In the genomic region with DNA sequence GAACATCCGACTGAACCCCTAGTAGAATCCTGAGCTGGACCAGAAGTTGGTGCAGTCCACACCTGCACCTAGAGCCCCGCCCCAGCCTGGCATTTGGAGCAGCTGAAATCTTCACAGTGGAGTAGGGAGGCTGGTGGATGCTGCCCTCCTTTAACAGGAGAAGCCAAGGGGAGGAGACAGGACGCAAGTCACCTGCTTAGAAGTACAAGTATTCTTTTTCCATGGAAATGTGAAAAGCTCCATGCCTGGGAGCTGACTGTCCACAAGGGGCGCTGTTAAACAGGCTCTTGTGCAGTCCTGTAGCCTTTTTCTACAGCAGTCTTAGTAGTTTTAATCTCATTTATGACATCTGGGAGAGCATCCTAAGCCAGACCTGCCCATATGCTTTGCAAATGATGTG, we compare ENCODE assay signal across 23 mouse cellular contexts. TPM values are rescaled to one million over a fixed set of nuclear protein-coding genes. Genes with fewer than 3 reads are reported as not detected.
DNase-seq lines count a peak whose midpoint lies in the region; ATAC-seq and TF ChIP-seq lines count a peak whose summit lies in the region.
"Had no signal": no experiment of that assay in that cellular context is flagged by ENCODE, and none has a peak within 500 bp of the region (broad histone marks: within the 10 kb centered on the region; RNA-seq: fewer than 3 reads in every experiment).

No protein-coding gene starts in this region.

- H3K36me3 ChIP-seq in forebrain, postnatal 0 days (ENCODE audit: insufficient read depth) = no peaks in the 10 kb centered on the region
- H3K36me3 ChIP-seq in forebrain, embryonic 11.5 days (ENCODE audit: control insufficient read depth, insufficient read depth, low read length) = no peaks in the 10 kb centered on the region
- 0 out of 2 replicates have a peak, but pooled peaks cover 3% of the 10 kb centered on the region for H3K36me3 ChIP-seq in kidney, postnatal 0 days (ENCODE audit: insufficient read depth, low read length)
- H3K36me3 ChIP-seq in kidney, embryonic 16.5 days (ENCODE audit: insufficient read depth, low read length) = 0 out of 2 replicates have a peak, but pooled peaks cover 3% of the 10 kb centered on the region
- no peaks in the 10 kb centered on the region for H3K36me3 ChIP-seq in midbrain, postnatal 0 days (ENCODE audit: insufficient read depth, low read length)
- no peaks in the 10 kb centered on the region for H3K36me3 ChIP-seq in midbrain, embryonic 15.5 days (replicated peaks)
- no peaks in the 10 kb centered on the region; the same call in 1 of the 2 replicates for H3K36me3 ChIP-seq in small intestine, adult 2 months (ENCODE audit: control insufficient read depth, insufficient read depth, low read length)
- H3K36me3 ChIP-seq: hindbrain, embryonic 15.5 days had no signal

- peak; percentile 34; the same call in 1 of the 2 replicates for TF ChIP-seq CTCF in forebrain, postnatal 0 days (IDR thresholded peaks at IDR 0.05; ENCODE audit: low read depth)
- TF ChIP-seq CTCF in kidney, postnatal 0 days (IDR thresholded peaks at IDR 0.05; ENCODE audit: low read depth) = peak; percentile 45
- peak; percentile 44 for TF ChIP-seq CTCF in midbrain, postnatal 0 days (IDR thresholded peaks at IDR 0.05)
- peak; percentile 18; the same call in 1 of the 2 replicates for TF ChIP-seq CTCF in small intestine, adult 2 months (IDR thresholded peaks at IDR 0.05; ENCODE audit: extremely low read depth, insufficient read length, insufficient replicate concordance, low read depth, low read length)

- ATAC-seq in forebrain, postnatal 0 days = no peak
- ATAC-seq in forebrain, embryonic 11.5 days (replicated peaks; ENCODE audit: low FRiP score) = no peak
- no peak for ATAC-seq in kidney, postnatal 0 days (replicated peaks; ENCODE audit: low FRiP score, low read depth)
- ATAC-seq in kidney, embryonic 16.5 days (ENCODE audit: low FRiP score, low TSS enrichment) = no peak
- ATAC-seq in midbrain, postnatal 0 days (ENCODE audit: low FRiP score) = no peak
- ATAC-seq in midbrain, embryonic 15.5 days (replicated peaks) = no peak
- ATAC-seq: forebrain, embryonic 13.5 days had no signal

- no peak for TF ChIP-seq POLR2A in small intestine, adult 2 months (IDR thresholded peaks at IDR 0.05; ENCODE audit: low read depth, low read length)

- H3K9me3 ChIP-seq in forebrain, postnatal 0 days (ENCODE audit: low read length) = no peaks in the 10 kb centered on the region
- H3K9me3 ChIP-seq in forebrain, embryonic 11.5 days (ENCODE audit: control insufficient read depth, low read length) = no peaks in the 10 kb centered on the region
- no peaks in the 10 kb centered on the region for H3K9me3 ChIP-seq in kidney, postnatal 0 days (replicated peaks; ENCODE audit: low read length)
- H3K9me3 ChIP-seq in kidney, embryonic 16.5 days (ENCODE audit: low read length) = no peaks in the 10 kb centered on the region
- H3K9me3 ChIP-seq in midbrain, postnatal 0 days (ENCODE audit: low read length) = no peaks in the 10 kb centered on the region
- no peaks in the 10 kb centered on the region for H3K9me3 ChIP-seq in midbrain, embryonic 15.5 days
- H3K9me3 ChIP-seq: hindbrain, embryonic 15.5 days; liver, embryonic 13.5 days had no signal

- no peak overlapping the region for H3K27ac ChIP-seq in forebrain, postnatal 0 days (ENCODE audit: low read depth, low read length)
- H3K27ac ChIP-seq in forebrain, embryonic 11.5 days (ENCODE audit: low read depth, low read length) = no peak overlapping the region
- H3K27ac ChIP-seq in kidney, postnatal 0 days = no peak overlapping the region
- H3K27ac ChIP-seq in kidney, embryonic 16.5 days (ENCODE audit: low read length) = no peak overlapping the region
- no peak overlapping the region for H3K27ac ChIP-seq in midbrain, postnatal 0 days (ENCODE audit: low read depth, low read length)
- no peak overlapping the region for H3K27ac ChIP-seq in midbrain, embryonic 15.5 days
- no peak overlapping the region for H3K27ac ChIP-seq in small intestine, adult 2 months (ENCODE audit: insufficient read depth, low read depth, low read length)
- H3K27ac ChIP-seq: forebrain, embryonic 13.5 days; heart, embryonic 13.5 days; hindbrain, embryonic 15.5 days; liver, embryonic 13.5 days had no signal

- no peak overlapping the region for H3K4me3 ChIP-seq in forebrain, postnatal 0 days (ENCODE audit: low read depth, low read length)
- H3K4me3 ChIP-seq in forebrain, embryonic 11.5 days (ENCODE audit: low read depth, low read length) = no peak overlapping the region
- H3K4me3 ChIP-seq in kidney, postnatal 0 days (replicated peaks; ENCODE audit: low read depth, low read length) = no peak overlapping the region
- H3K4me3 ChIP-seq in kidney, embryonic 16.5 days (ENCODE audit: low read length) = no peak overlapping the region
- no peak overlapping the region for H3K4me3 ChIP-seq in midbrain, postnatal 0 days (ENCODE audit: low read depth, low read length)
- H3K4me3 ChIP-seq in midbrain, embryonic 15.5 days = no peak overlapping the region
- no peak overlapping the region for H3K4me3 ChIP-seq in small intestine, adult 2 months (ENCODE audit: low read depth, low read length)
- H3K4me3 ChIP-seq: forebrain, embryonic 13.5 days; heart, embryonic 13.5 days; hindbrain, embryonic 15.5 days; liver, embryonic 13.5 days had no signal

- DNase-seq in forebrain, postnatal 0 days = no peak
- no peak for DNase-seq in forebrain, embryonic 11.5 days (ENCODE audit: low spot score)
- DNase-seq in kidney, postnatal 0 days (ENCODE audit: low spot score) = no peak
- no peak for DNase-seq in midbrain, postnatal 0 days (ENCODE audit: low spot score)
- DNase-seq in layer of hippocampus, postnatal 10 days (ENCODE audit: low spot score in 2 of 2) = no peak
- DNase-seq: cerebellum, adult 9-10 months; heart, postnatal 36 days; kidney, postnatal 4 days; layer of hippocampus, postnatal 36 days; liver, embryonic 13.5 days; lung, postnatal 36 days; right cerebral cortex, postnatal 4 days; thymus, adult 2 months had no signal

- H3K4me2 ChIP-seq in forebrain, postnatal 0 days (ENCODE audit: low read depth) = no peak overlapping the region
- no peak overlapping the region for H3K4me2 ChIP-seq in forebrain, embryonic 11.5 days (ENCODE audit: low read depth, low read length, severe bottlenecking)
- H3K4me2 ChIP-seq in kidney, postnatal 0 days (ENCODE audit: low read length) = no peak overlapping the region
- H3K4me2 ChIP-seq in kidney, embryonic 16.5 days (replicated peaks; ENCODE audit: low read depth, low read length) = no peak overlapping the region
- no peak overlapping the region for H3K4me2 ChIP-seq in midbrain, postnatal 0 days (ENCODE audit: low read depth, low read length, poor library complexity, severe bottlenecking)
- H3K4me2 ChIP-seq in midbrain, embryonic 15.5 days = no peak overlapping the region
- H3K4me2 ChIP-seq: forebrain, embryonic 13.5 days; heart, embryonic 13.5 days; hindbrain, embryonic 15.5 days; liver, embryonic 13.5 days had no signal

- H3K4me1 ChIP-seq in forebrain, postnatal 0 days (ENCODE audit: insufficient read depth) = no peaks in the 10 kb centered on the region
- H3K4me1 ChIP-seq in forebrain, embryonic 11.5 days (replicated peaks; ENCODE audit: control insufficient read depth, insufficient read depth, low read length) = peaks cover 4% of the 10 kb centered on the region; the same call in 1 of the 2 replicates
- H3K4me1 ChIP-seq in kidney, postnatal 0 days (replicated peaks; ENCODE audit: insufficient read depth, low read length) = peaks cover 26% of the 10 kb centered on the region
- H3K4me1 ChIP-seq in kidney, embryonic 16.5 days (ENCODE audit: insufficient read depth, low read length) = peaks cover 38% of the 10 kb centered on the region
- no peaks in the 10 kb centered on the region for H3K4me1 ChIP-seq in midbrain, postnatal 0 days (ENCODE audit: insufficient read depth, low read length)
- H3K4me1 ChIP-seq in midbrain, embryonic 15.5 days = no peaks in the 10 kb centered on the region
- H3K4me1 ChIP-seq in small intestine, adult 2 months (ENCODE audit: control insufficient read depth, insufficient read depth, insufficient read length, low read length) = peaks cover 25% of the 10 kb centered on the region

- H3K9ac ChIP-seq in forebrain, postnatal 0 days = no peak overlapping the region
- no peak overlapping the region for H3K9ac ChIP-seq in forebrain, embryonic 11.5 days (ENCODE audit: low read length)
- no peak overlapping the region for H3K9ac ChIP-seq in kidney, postnatal 0 days (ENCODE audit: low read depth, low read length)
- H3K9ac ChIP-seq in kidney, embryonic 16.5 days (replicated peaks; ENCODE audit: low read length) = no peak overlapping the region
- no peak overlapping the region for H3K9ac ChIP-seq in midbrain, postnatal 0 days (replicated peaks; ENCODE audit: low read length, poor library complexity, severe bottlenecking)
- H3K9ac ChIP-seq in midbrain, embryonic 15.5 days = no peak overlapping the region
- H3K9ac ChIP-seq: forebrain, embryonic 13.5 days; heart, embryonic 13.5 days; hindbrain, embryonic 15.5 days; liver, embryonic 13.5 days had no signal

- no peaks in the 10 kb centered on the region; the same call in 1 of the 2 replicates for H3K27me3 ChIP-seq in forebrain, postnatal 0 days (ENCODE audit: insufficient read depth, low read length)
- no peaks in the 10 kb centered on the region for H3K27me3 ChIP-seq in forebrain, embryonic 11.5 days (ENCODE audit: control insufficient read depth, insufficient read depth, low read length)
- H3K27me3 ChIP-seq in kidney, postnatal 0 days (ENCODE audit: insufficient read depth, low read length) = no peaks in the 10 kb centered on the region
- H3K27me3 ChIP-seq in kidney, embryonic 16.5 days (ENCODE audit: insufficient read depth, low read length) = no peaks in the 10 kb centered on the region
- no peaks in the 10 kb centered on the region for H3K27me3 ChIP-seq in midbrain, postnatal 0 days (ENCODE audit: insufficient read depth, low read length)
- peaks cover 2% of the 10 kb centered on the region; the same call in 1 of the 2 replicates for H3K27me3 ChIP-seq in midbrain, embryonic 15.5 days (replicated peaks)
- no peaks in the 10 kb centered on the region for H3K27me3 ChIP-seq in small intestine, adult 2 months (ENCODE audit: control insufficient read depth, insufficient read depth, low read length)
- H3K27me3 ChIP-seq: heart, embryonic 13.5 days; hindbrain, embryonic 15.5 days had no signal

- WGBS in forebrain, postnatal 0 days = 90% methylated on average over 4 of the region's 4 CpGs
- WGBS in forebrain, embryonic 11.5 days = 84% methylated on average over 4 of the region's 4 CpGs
- 96% methylated on average over 4 of the region's 4 CpGs for WGBS in kidney, postnatal 0 days
- WGBS in kidney, embryonic 16.5 days = 94% methylated on average over 4 of the region's 4 CpGs
- 84% methylated on average over 4 of the region's 4 CpGs for WGBS in midbrain, postnatal 0 days
- 84% methylated on average over 4 of the region's 4 CpGs for WGBS in midbrain, embryonic 15.5 days
- WGBS in small intestine, adult 2 months = 94% methylated on average over 4 of the region's 4 CpGs

RNA-seq across cellular contexts. Expression of gene Acy3, which starts 2.4 kb away (rescaled TPM):
- 2.2 and 2.5 TPM in 2 replicates for total RNA-seq in forebrain, postnatal 0 days (2014; rRNA removed)
- polyA plus RNA-seq in forebrain, postnatal 0 days (2015; fragmentation: Nextera tagmentation; extraction: Ambion mirVana) = 2.2 and 2.8 TPM in 2 replicates
- 1.7 and 2.3 TPM in 2 replicates for polyA plus RNA-seq in forebrain, embryonic 11.5 days (2014; fragmentation: Nextera tagmentation; extraction: Ambion mirVana)
- polyA plus RNA-seq in kidney, postnatal 0 days (2015; fragmentation: Nextera tagmentation; extraction: Ambion mirVana) = 83.9 and 92.6 TPM in 2 replicates
- polyA plus RNA-seq in kidney, embryonic 16.5 days (2015; fragmentation: Nextera tagmentation; extraction: Ambion mirVana) = 44.8 and 47.5 TPM in 2 replicates
- total RNA-seq in midbrain, postnatal 0 days (2014; rRNA removed) = 2.5 and 3.0 TPM in 2 replicates
- 2.6 and 3.5 TPM in 2 replicates for polyA plus RNA-seq in midbrain, postnatal 0 days (2015; fragmentation: Nextera tagmentation; extraction: Ambion mirVana)
- polyA plus RNA-seq in midbrain, embryonic 15.5 days (2015; fragmentation: Nextera tagmentation; extraction: Ambion mirVana) = 1.7 and 2.2 TPM in 2 replicates
- 99.4 and 147 TPM in 2 replicates for polyA plus RNA-seq in small intestine, adult 2 months (2012; rRNA removed)
- 1 to 10 TPM; 1.9 to 2.2 TPM for total RNA-seq in layer of hippocampus, postnatal 10 days (2021)

RNA-seq across cellular contexts. Expression of gene Tbx10, which starts 3.8 kb away (rescaled TPM):
- total RNA-seq in forebrain, postnatal 0 days (2014; rRNA removed) = not detected in 2 replicates
- not detected in 2 replicates for polyA plus RNA-seq in forebrain, postnatal 0 days (2015; fragmentation: Nextera tagmentation; extraction: Ambion mirVana)
- not detected in 2 replicates for polyA plus RNA-seq in forebrain, embryonic 11.5 days (2014; fragmentation: Nextera tagmentation; extraction: Ambion mirVana)
- polyA plus RNA-seq in kidney, postnatal 0 days (2015; fragmentation: Nextera tagmentation; extraction: Ambion mirVana) = 2.4 and 2.8 TPM in 2 replicates
- polyA plus RNA-seq in kidney, embryonic 16.5 days (2015; fragmentation: Nextera tagmentation; extraction: Ambion mirVana) = 1.5 TPM in 2 replicates
- total RNA-seq in midbrain, postnatal 0 days (2014; rRNA removed) = not detected in 2 replicates
- not detected in 2 replicates for polyA plus RNA-seq in midbrain, postnatal 0 days (2015; fragmentation: Nextera tagmentation; extraction: Ambion mirVana)
- not detected in 2 replicates for polyA plus RNA-seq in midbrain, embryonic 15.5 days (2015; fragmentation: Nextera tagmentation; extraction: Ambion mirVana)
- polyA plus RNA-seq in small intestine, adult 2 months (2012; rRNA removed) = 0.10 TPM in 1 of 2 replicates, not detected in the other
- not detected for total RNA-seq in layer of hippocampus, postnatal 10 days (2021)
- total RNA-seq: heart, postnatal 36 days; layer of hippocampus, postnatal 36 days; left cerebral cortex, postnatal 36 days had no signal
- polyA plus RNA-seq: cortical plate, adult 2 months; forebrain, embryonic 13.5 days; gonadal fat pad, adult 2 months; heart, embryonic 13.5 days; neural tube, embryonic 14.5 days had no signal

RNA-seq across cellular contexts. Expression of gene Nudt8, which starts 11.6 kb away (rescaled TPM):
- total RNA-seq in forebrain, postnatal 0 days (2014; rRNA removed) = 26.7 and 30.8 TPM in 2 replicates
- polyA plus RNA-seq in forebrain, postnatal 0 days (2015; fragmentation: Nextera tagmentation; extraction: Ambion mirVana) = 36.3 and 40.4 TPM in 2 replicates
- 21.2 and 21.9 TPM in 2 replicates for polyA plus RNA-seq in forebrain, embryonic 11.5 days (2014; fragmentation: Nextera tagmentation; extraction: Ambion mirVana)
- polyA plus RNA-seq in kidney, postnatal 0 days (2015; fragmentation: Nextera tagmentation; extraction: Ambion mirVana) = 52.2 and 54.1 TPM in 2 replicates
- polyA plus RNA-seq in kidney, embryonic 16.5 days (2015; fragmentation: Nextera tagmentation; extraction: Ambion mirVana) = 36.2 and 39.8 TPM in 2 replicates
- 18.5 and 22.1 TPM in 2 replicates for total RNA-seq in midbrain, postnatal 0 days (2014; rRNA removed)
- 26.2 and 33.2 TPM in 2 replicates for polyA plus RNA-seq in midbrain, postnatal 0 days (2015; fragmentation: Nextera tagmentation; extraction: Ambion mirVana)
- polyA plus RNA-seq in midbrain, embryonic 15.5 days (2015; fragmentation: Nextera tagmentation; extraction: Ambion mirVana) = 30.6 and 33.4 TPM in 2 replicates
- polyA plus RNA-seq in small intestine, adult 2 months (2012; rRNA removed) = 30.6 and 33.7 TPM in 2 replicates
- 1 to 10 TPM; 9.0 to 9.4 TPM for total RNA-seq in layer of hippocampus, postnatal 10 days (2021)

RNA-seq across cellular contexts. Expression of gene Gm49405, which starts 11.7 kb away (rescaled TPM):
- total RNA-seq in forebrain, postnatal 0 days (2014; rRNA removed) = 7.8 and 8.5 TPM in 2 replicates
- 2.1 and 2.6 TPM in 2 replicates for polyA plus RNA-seq in forebrain, postnatal 0 days (2015; fragmentation: Nextera tagmentation; extraction: Ambion mirVana)
- 3.0 TPM in 2 replicates for polyA plus RNA-seq in forebrain, embryonic 11.5 days (2014; fragmentation: Nextera tagmentation; extraction: Ambion mirVana)
- 1.3 and 1.7 TPM in 2 replicates for polyA plus RNA-seq in kidney, postnatal 0 days (2015; fragmentation: Nextera tagmentation; extraction: Ambion mirVana)
- 3.9 and 5.2 TPM in 2 replicates for polyA plus RNA-seq in kidney, embryonic 16.5 days (2015; fragmentation: Nextera tagmentation; extraction: Ambion mirVana)
- total RNA-seq in midbrain, postnatal 0 days (2014; rRNA removed) = 3.5 and 4.0 TPM in 2 replicates
- 2.7 and 3.0 TPM in 2 replicates for polyA plus RNA-seq in midbrain, postnatal 0 days (2015; fragmentation: Nextera tagmentation; extraction: Ambion mirVana)
- 6.5 and 8.3 TPM in 2 replicates for polyA plus RNA-seq in midbrain, embryonic 15.5 days (2015; fragmentation: Nextera tagmentation; extraction: Ambion mirVana)
- polyA plus RNA-seq in small intestine, adult 2 months (2012; rRNA removed) = 0.77 and 0.90 TPM in 2 replicates
- total RNA-seq in layer of hippocampus, postnatal 10 days (2021) = 1 to 10 TPM; 1.7 TPM

RNA-seq across cellular contexts. Expression of gene Doc2g, which starts 14.4 kb away (rescaled TPM):
- 16.0 and 17.8 TPM in 2 replicates for total RNA-seq in forebrain, postnatal 0 days (2014; rRNA removed)
- 5.7 and 6.3 TPM in 2 replicates for polyA plus RNA-seq in forebrain, postnatal 0 days (2015; fragmentation: Nextera tagmentation; extraction: Ambion mirVana)
- polyA plus RNA-seq in forebrain, embryonic 11.5 days (2014; fragmentation: Nextera tagmentation; extraction: Ambion mirVana) = 3.8 and 4.2 TPM in 2 replicates
- polyA plus RNA-seq in kidney, postnatal 0 days (2015; fragmentation: Nextera tagmentation; extraction: Ambion mirVana) = 2.6 and 2.8 TPM in 2 replicates
- 5.3 and 6.1 TPM in 2 replicates for polyA plus RNA-seq in kidney, embryonic 16.5 days (2015; fragmentation: Nextera tagmentation; extraction: Ambion mirVana)
- 8.8 and 13.4 TPM in 2 replicates for total RNA-seq in midbrain, postnatal 0 days (2014; rRNA removed)
- polyA plus RNA-seq in midbrain, postnatal 0 days (2015; fragmentation: Nextera tagmentation; extraction: Ambion mirVana) = 5.4 and 5.5 TPM in 2 replicates
- polyA plus RNA-seq in midbrain, embryonic 15.5 days (2015; fragmentation: Nextera tagmentation; extraction: Ambion mirVana) = 8.4 and 12.1 TPM in 2 replicates
- 5.1 and 8.2 TPM in 2 replicates for polyA plus RNA-seq in small intestine, adult 2 months (2012; rRNA removed)
- total RNA-seq in layer of hippocampus, postnatal 10 days (2021) = 1 to 10 TPM; 2.9 to 3.3 TPM

Comparison
In these comparisons a context has a peak if more than half of its experiments do, and no peak if none do; other contexts are left out.
1. RNA of gene Acy3, which starts 2.4 kb away (polyA plus RNA-seq): 99.4 to 147 TPM in small intestine, adult 2 months, 83.9 to 92.6 TPM in kidney, postnatal 0 days and 44.8 to 47.5 TPM in kidney, embryonic 16.5 days; 2.6 to 3.5 TPM in midbrain, postnatal 0 days, 2.2 to 2.8 TPM in forebrain, postnatal 0 days, 1.7 to 2.2 TPM in midbrain, embryonic 15.5 days and 1.7 to 2.3 TPM in forebrain, embryonic 11.5 days; every median in the first group is over 10 times any median in the second.
2. Peak in every context shown above with its lines, with median percentiles within 50 percentile points of each other: CTCF ChIP-seq.